Mouse (Mus musculus) heart, adult 11 months (tissue): ENCODE data around the gene Gm45021.
A peak's percentile ranks its signal among the peaks of the same experiment; 100 is the strongest.

ENCODE experiments used
- DNase-seq: peaks from one replicate; pipeline ENCODE4 v3.0.0; 2022

Gm45021 gene

GRCm38 (mm10) chr6:48573280-48573679 is 16.1 kb upstream of the Gm45021 start:
- peak; percentile 97 for DNase-seq

- DNase-seq = peak; percentile 82
These were observed 15.4 kb upstream of the Gm45021 start for GRCm38 (mm10) chr6:48573981-48574380.

- no peak for DNase-seq
These were observed 10.7 kb upstream of the Gm45021 start for GRCm38 (mm10) chr6:48578736-48579135.

GRCm38 (mm10) chr6:48579215-48579648 is 10.2 kb upstream of the Gm45021 start:
- DNase-seq = peak; percentile 97

GRCm38 (mm10) chr6:48581257-48581656 is 8.2 kb upstream of the Gm45021 start:
- DNase-seq = peak; percentile 71

GRCm38 (mm10) chr6:48582037-48582436 is 7.4 kb upstream of the Gm45021 start:
- DNase-seq = peak; percentile 82

- DNase-seq = no peak
These were observed 1.9 kb downstream of the Gm45021 start for GRCm38 (mm10) chr6:48591221-48591845.

- DNase-seq = no peak
These were observed 2.5 kb downstream of the Gm45021 start for GRCm38 (mm10) chr6:48591871-48592270.

- DNase-seq = peak; percentile 100
These were observed 4.0 kb downstream of the Gm45021 start, which contains the start of the genes Repin1 and Gm44965 for GRCm38 (mm10) chr6:48593158-48594042. TSS of gene Repin1 (plus strand) at chr6:48593883. TSS of gene Gm44965 (plus strand) at chr6:48593941.

GRCm38 (mm10) chr6:48594043-48594738 is 4.8 kb downstream of the Gm45021 start:
- DNase-seq = no peak

GRCm38 (mm10) chr6:48595278-48595677 is 5.9 kb downstream of the Gm45021 start:
- DNase-seq = peak; percentile 94

- DNase-seq = peak; percentile 91
These were observed 7.3 kb downstream of the Gm45021 start for GRCm38 (mm10) chr6:48596545-48597232.

GRCm38 (mm10) chr6:48597233-48597625 is 7.8 kb downstream of the Gm45021 start:
- DNase-seq = no peak

- DNase-seq = no peak
These were observed 11.2 kb downstream of the Gm45021 start for GRCm38 (mm10) chr6:48600594-48600993.

- peak; percentile 100 for DNase-seq
These were observed 12.1 kb downstream of the Gm45021 start, which contains the start of gene Zfp775 for GRCm38 (mm10) chr6:48601271-48602079. TSS of gene Zfp775 (plus strand) at chr6:48602063.

GRCm38 (mm10) chr6:48602080-48602741 is 12.8 kb downstream of the Gm45021 start:
- no peak for DNase-seq

GRCm38 (mm10) chr6:48608124-48608523 is 18.7 kb downstream of the Gm45021 start:
- no peak for DNase-seq

- DNase-seq = no peak
These were observed 20.1 kb downstream of the Gm45021 start for GRCm38 (mm10) chr6:48609512-48609911.

- no peak for DNase-seq
These were observed 21.2 kb downstream of the Gm45021 start for GRCm38 (mm10) chr6:48610657-48611056.

GRCm38 (mm10) chr6:48613464-48613863 is 24.1 kb downstream of the Gm45021 start:
- DNase-seq = no peak

GRCm38 (mm10) chr6:48614756-48615155 is 25.3 kb downstream of the Gm45021 start:
- no peak for DNase-seq
